Mouse (Mus musculus): ENCODE measurements around the gene Ptges3. TPM values are rescaled to one million over a fixed set of nuclear protein-coding genes. Genes with fewer than 3 reads are reported as not detected.

Gene Ptges3
- total RNA-seq, 1 experiment from 2014 or later, result 172 TPM

- DNase-seq, result peak; percentile 95
Observed at GRCm38 (mm10) chr10:128092506-128093495, 34.0 kb downstream of the Ptges3 start.

GRCm38 (mm10) chr10:128093496-128094294, 34.9 kb downstream of the Ptges3 start:
- peak; percentile 40 for DNase-seq

- DNase-seq, result peak; percentile 94
Observed at GRCm38 (mm10) chr10:128094340-128094968, 35.7 kb downstream of the Ptges3 start.

GRCm38 (mm10) chr10:128095003-128095636, 36.4 kb downstream of the Ptges3 start:
- DNase-seq, result no peak

- no peak for DNase-seq
Observed at GRCm38 (mm10) chr10:128096313-128096692, 37.5 kb downstream of the Ptges3 start.

GRCm38 (mm10) chr10:128096693-128097586, 38.2 kb downstream of the Ptges3 start:
- DNase-seq, result peak; percentile 95

GRCm38 (mm10) chr10:128097587-128097971, 38.8 kb downstream of the Ptges3 start:
- DNase-seq, result peak; percentile 87

GRCm38 (mm10) chr10:128110103-128110761, 51.5 kb downstream of the Ptges3 start:
- DNase-seq, result no peak

GRCm38 (mm10) chr10:128111227-128111626, 52.5 kb downstream of the Ptges3 start:
- no peak for DNase-seq

- DNase-seq, result no peak
Observed at GRCm38 (mm10) chr10:128123833-128124232, 65.1 kb downstream of the Ptges3 start.

GRCm38 (mm10) chr10:128124831-128125230, 66.1 kb downstream of the Ptges3 start:
- no peak for DNase-seq

GRCm38 (mm10) chr10:128125951-128126350, 67.2 kb downstream of the Ptges3 start:
- no peak for DNase-seq

Small RNAs within 50 kb of the gene (microRNA-seq; reads per million reads assigned to microRNA genes)
- gene Mir677, result 49.5 to 64.0 reads per million in 2 experiments

Other genes starting within 250 kb of the Ptges3 start
- not detected in 2 replicates for gene Rdh19, start 209.0 kb upstream of the Ptges3 start, total RNA-seq (2021)
- gene Rdh16f2, start 192.5 kb upstream of the Ptges3 start, total RNA-seq (2021), result 1.4 TPM in 1 of 2 replicates, not detected in the other
- gene Rdh7, start 170.1 kb upstream of the Ptges3 start, total RNA-seq (2021), result 3.9 and 81.0 TPM in 2 replicates
- 0.56 and 1.7 TPM in 2 replicates for gene Sdr9c7, start 160.4 kb upstream of the Ptges3 start, total RNA-seq (2021)
- 0.56 and 7.7 TPM in 2 replicates for gene Hsd17b6, start 51.3 kb upstream of the Ptges3 start, total RNA-seq (2021)
- gene Prim1, start 43.8 kb upstream of the Ptges3 start, total RNA-seq (2021), result 11.0 and 13.6 TPM in 2 replicates
- gene Naca, start 23.4 kb upstream of the Ptges3 start, total RNA-seq (2021), result 617 and 658 TPM in 2 replicates
- 4,143 and 4,276 TPM in 2 replicates for gene Atp5b, start 24.3 kb downstream of the Ptges3 start, total RNA-seq (2021)
- gene Baz2a, start 32.6 kb downstream of the Ptges3 start, total RNA-seq (2021), result 44.3 and 51.5 TPM in 2 replicates
- gene Rbms2, start 121.3 kb downstream of the Ptges3 start, total RNA-seq (2021), result 73.9 and 78.9 TPM in 2 replicates
- 2.9 and 31.3 TPM in 2 replicates for gene Gls2, start 135.5 kb downstream of the Ptges3 start, total RNA-seq (2021)
- gene Spryd4, start 152.9 kb downstream of the Ptges3 start, total RNA-seq (2021), result 18.9 and 21.5 TPM in 2 replicates
- gene Mip, start 166.9 kb downstream of the Ptges3 start, total RNA-seq (2021), result not detected in 2 replicates
- 16.5 and 19.3 TPM in 2 replicates for gene Timeless, start 173.1 kb downstream of the Ptges3 start, total RNA-seq (2021)
- gene Apon, start 195.1 kb downstream of the Ptges3 start, total RNA-seq (2021), result 2.0 and 46.2 TPM in 2 replicates
- 10.4 and 138 TPM in 2 replicates for gene Apof, start 209.7 kb downstream of the Ptges3 start, total RNA-seq (2021)
- gene Stat2, start 211.6 kb downstream of the Ptges3 start, total RNA-seq (2021), result 22.0 and 25.3 TPM in 2 replicates
- gene Il23a, start 239.8 kb downstream of the Ptges3 start, total RNA-seq (2021), result 0.26 TPM in 1 of 2 replicates, not detected in the other
- 22.2 and 27.0 TPM in 2 replicates for gene Pan2, start 244.4 kb downstream of the Ptges3 start, total RNA-seq (2021)

Data from adrenal gland, postnatal 14 days (tissue).